Mouse (Mus musculus): ENCODE data around the gene Slc7a10.
"Not testable (repeated sequence)": the region's sequence is repeated elsewhere in the genome, so short reads cannot be mapped to it uniquely, and the experiment has no call there.

Slc7a10 gene

DNA sequence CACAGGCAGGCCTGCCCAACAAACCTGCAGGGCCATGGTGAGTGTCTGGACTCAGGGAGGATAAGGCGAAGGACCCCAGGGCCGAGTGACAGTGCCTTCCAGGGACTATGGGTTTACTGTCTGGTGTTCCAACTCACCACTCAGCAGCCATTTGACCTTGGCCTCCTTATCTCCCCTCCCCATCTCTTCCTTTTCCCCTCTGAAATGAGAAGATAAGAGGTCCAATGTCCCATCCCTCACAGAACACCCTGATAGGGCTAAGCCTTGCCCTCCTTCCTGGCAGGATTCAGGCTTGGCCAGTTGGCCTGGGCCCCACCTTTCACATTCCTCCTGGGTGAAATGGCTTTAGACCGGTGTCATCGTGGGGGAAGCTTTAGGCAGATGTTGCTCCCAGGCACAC, 10.7 kb upstream of the Slc7a10 start:
- ATAC-seq (ENCODE audit: low TSS enrichment): no peak

DNA sequence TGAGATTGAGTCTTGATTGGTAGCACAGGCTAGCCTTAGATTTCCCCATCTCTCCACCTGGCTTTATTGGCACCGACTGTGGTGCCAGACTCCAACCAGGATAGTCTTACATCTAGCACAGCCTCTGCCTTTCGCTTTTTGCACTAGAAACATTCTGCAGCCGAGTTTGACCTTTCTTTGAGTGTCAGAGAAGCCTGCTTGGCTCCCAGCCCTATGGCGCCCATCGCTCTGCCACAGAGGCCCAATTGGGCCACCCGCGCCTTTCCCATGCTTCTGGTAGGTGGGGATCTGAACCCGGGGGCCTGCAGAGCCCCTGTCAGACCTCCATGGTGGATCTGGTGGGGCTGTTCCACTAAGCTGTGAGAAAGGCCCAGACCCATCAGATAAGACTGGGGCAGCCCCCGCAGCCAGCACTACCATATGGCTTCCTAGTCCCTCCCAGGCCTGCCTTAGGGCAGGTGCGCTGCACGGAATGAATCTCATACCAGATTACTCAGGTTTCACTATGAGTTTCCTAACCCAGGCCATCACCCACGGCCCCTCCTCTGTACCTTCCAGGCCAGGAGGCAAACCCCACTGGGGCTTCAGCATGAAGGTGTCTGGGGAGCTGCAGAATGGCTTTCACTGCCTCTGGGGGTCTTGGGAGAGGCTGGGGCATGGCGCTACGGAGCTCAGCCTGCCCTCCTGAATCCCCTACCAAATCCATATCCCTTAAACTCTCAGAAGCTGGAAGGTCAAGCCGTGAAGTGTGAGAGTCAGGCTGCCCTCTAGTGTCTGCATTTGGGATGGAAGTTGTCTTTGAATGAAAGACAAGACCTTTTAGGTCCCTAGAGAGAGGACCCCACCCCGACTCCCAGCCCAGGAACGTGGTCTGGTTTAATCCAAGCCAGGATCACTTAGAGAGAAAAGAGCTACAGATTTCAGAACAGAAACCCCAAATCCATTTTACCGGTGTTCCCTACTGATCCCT, 9.5 kb upstream of the Slc7a10 start:
- no peak for ATAC-seq (ENCODE audit: low TSS enrichment)

DNA sequence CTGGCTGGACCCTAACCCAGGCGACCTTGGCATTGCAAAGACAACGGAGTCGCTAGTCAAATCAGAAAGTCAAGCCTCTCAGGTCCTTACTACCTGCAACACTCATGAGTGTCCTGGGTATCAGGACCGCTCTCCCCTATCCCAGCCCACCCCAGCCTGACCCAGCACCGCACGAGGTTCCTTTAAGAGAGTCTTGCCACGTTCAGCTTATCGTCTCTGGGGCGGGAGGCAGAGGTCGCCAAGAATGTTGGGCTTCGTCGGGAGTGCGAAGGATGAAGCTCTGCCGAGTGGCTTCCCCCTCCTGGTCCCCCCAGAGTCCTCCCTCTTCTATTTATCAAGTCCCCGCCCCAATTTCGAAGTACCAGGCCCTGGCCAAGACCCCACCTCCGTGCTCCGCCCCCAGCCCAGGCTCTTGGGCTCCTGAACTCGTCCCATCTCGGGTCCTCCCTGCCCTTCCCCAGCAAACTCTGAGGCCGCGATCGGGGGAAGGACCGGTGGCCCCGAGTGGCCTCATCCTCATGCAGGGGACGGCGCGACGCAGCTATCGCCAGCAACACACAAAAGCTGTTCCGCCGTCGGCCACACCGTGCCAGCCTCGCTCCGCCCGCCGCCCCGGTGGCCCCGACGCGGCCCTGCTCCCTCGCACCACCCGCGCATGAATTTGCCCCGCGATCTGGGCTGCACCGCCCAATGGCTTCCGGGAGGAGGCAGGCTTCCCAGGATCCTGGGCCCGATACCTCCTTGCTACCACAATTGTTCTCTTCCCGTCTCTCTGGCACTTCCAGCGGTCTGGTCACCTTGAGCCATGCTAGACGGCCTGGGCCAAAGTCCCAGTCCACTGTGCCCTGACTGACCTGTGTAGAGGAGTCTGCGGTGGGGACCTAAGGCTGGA, 1.1 kb upstream of the Slc7a10 start:
- peak; percentile 67 for ATAC-seq (ENCODE audit: low TSS enrichment)

- no peak for ATAC-seq (ENCODE audit: low TSS enrichment)
Measured at GRCm38 (mm10) chr7:35189699-35190098, 3.5 kb downstream of the Slc7a10 start.

DNA sequence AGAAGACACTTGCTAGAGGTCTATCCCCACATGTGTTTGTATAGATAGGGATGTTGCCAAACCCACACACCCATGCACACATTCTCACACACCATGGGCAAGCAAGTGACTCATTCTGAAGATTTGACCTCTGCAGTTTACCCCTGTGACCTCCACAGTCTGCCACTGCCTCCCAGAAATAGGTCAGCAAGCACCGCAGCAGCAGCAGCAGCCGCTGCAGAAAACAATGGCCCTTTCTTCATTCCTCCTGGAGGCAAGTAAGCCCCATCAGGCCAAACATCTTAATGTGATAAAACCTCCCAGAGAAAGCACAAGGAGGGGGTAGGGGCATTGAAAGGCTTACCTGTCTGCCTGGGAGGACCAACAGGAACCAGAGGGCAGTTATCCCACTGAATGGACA, 5.1 kb downstream of the Slc7a10 start:
- no peak for ATAC-seq (ENCODE audit: low TSS enrichment)

GRCm38 (mm10) chr7:35197022-35197421, 10.8 kb downstream of the Slc7a10 start:
- ATAC-seq (ENCODE audit: low TSS enrichment): no peak

DNA sequence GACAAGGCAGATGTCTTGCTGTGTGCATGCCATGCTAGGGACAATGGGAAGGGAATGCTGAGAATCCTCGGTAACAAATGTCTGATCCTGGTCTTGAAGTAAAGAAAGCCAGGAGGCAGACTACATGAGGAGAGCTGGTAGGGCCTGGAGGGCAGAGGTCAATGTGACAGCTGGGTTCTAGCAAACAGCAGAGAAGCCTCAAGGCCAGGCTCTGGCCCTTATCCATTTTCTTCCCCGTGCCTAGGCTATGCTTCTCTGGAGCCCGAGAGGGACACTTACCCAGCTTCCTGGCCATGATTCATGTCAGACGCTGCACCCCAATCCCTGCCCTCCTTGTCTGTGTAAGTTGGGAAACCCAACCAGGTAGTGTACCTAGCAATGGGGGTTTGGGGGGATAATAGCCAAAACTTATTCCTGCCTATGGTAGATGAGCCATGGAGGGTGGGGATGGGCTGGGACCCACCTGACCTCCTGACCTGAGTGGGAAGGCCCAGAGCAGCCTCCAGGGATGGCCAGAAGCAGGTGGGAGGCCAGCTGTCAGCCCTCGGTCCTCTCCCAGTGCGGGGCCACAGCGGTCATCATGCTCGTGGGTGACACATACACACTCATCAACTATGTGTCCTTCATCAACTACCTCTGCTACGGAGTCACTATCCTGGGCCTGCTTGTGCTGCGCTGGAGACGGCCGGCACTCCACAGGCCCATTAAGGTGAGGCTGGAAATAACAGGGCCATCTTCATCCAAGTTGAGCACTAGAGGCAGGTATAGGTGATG, 13.0 kb downstream of the Slc7a10 start:
- no peak for ATAC-seq (ENCODE audit: low TSS enrichment)

GRCm38 (mm10) chr7:35199755-35200154, 13.6 kb downstream of the Slc7a10 start:
- no peak for ATAC-seq (ENCODE audit: low TSS enrichment)

DNA sequence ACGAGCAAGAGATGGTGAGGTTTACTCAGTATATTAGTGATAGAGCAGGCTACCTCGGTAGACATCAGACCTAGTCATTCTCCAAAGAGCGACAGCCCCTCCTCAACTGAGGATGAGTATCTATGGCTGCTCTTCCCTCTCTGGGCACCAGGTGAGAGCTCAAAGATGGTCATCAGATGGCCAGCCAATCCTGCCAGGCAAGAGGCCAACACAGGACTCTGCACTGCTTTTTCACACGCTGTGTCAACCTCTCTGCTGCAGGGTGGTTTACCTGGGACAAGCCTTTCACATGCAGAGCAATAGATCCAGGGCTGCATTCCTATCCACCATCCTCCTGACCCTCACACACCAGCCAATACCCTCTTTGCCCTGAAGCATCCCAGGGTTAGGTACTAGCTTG, 25.6 kb downstream of the Slc7a10 start:
- no peak for ATAC-seq (ENCODE audit: low TSS enrichment)

DNA sequence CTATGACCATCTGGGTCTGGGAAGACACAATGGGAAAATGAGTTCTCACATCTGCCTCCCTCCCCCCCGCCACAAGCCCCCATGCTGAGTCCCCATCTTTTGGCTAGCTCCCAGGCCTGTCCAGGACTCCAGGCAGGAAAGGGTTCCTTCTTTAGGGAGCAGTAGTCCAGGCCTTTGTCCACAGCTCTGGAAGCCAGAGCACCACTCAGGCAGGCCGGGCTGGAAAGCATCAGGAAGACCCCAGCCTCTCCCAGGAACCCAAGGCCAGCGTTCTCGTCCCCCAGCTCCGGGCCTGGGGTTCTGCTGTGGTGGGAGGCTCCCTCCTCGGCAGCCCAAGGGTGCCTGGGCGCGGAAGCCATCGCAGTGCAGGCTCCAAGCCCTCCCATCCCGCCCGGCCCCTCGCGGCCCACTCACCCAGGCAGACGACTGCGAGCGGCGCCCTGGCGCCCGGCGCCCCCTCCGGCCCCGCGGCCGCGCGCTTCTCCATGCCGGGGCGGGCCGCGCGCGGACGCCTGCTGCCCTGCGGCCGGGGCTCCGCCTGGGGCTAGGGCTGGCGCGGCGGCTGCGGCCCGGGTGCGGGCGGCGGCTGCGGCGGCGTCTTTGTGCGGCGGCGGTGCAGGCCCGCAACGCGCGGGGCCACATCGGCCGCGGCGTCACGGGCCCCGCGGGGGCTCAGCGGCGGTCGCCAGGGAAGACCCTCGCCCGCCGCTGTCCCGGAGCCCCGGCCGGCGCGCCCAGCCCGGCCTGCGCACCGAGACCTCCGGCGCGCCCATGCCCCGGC, 28.4 kb downstream of the Slc7a10 start:
- ATAC-seq (ENCODE audit: low TSS enrichment): peak; percentile 35

GRCm38 (mm10) chr7:35215225-35215624, 29.0 kb downstream of the Slc7a10 start, which contains the start of gene Lrp3:
Lrp3 (minus strand) TSS chr7:35215498.
- ATAC-seq (ENCODE audit: low TSS enrichment): peak; percentile 87

- no peak for ATAC-seq (ENCODE audit: low TSS enrichment)
Measured at GRCm38 (mm10) chr7:35215731-35216130, 29.5 kb downstream of the Slc7a10 start.

DNA sequence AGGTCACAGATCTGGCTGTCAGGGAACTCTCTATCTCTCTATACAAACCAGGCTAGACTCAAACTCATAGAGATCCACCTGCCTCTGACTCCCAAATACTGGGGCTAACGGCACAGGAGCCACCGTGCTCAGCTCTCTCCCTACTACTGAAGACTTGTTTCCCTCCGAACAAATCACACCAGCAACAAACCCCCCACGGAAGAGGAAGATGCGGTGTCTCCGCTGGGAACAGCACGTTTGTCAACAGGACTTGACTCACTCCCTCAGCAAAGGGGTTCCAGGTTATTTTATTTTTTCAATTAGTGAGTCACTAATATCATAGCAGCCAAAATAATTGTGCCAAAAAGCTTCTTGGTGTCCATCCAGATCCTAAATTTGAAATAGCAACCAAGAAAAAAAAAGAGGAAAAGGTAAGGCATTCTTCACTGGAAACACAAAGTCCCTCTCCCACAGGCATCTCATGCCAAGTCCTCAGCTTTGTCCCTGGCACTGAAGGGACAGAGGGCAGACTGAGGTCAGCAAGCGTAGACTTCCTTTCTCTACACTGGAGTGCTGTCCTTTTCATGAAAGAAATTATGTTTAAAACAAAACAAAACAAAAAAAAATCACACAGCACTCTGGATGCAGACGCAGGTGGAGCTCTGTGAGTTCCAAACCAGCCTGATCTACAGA, 34.6 kb downstream of the Slc7a10 start:
- no peak for ATAC-seq (ENCODE audit: low TSS enrichment)

DNA sequence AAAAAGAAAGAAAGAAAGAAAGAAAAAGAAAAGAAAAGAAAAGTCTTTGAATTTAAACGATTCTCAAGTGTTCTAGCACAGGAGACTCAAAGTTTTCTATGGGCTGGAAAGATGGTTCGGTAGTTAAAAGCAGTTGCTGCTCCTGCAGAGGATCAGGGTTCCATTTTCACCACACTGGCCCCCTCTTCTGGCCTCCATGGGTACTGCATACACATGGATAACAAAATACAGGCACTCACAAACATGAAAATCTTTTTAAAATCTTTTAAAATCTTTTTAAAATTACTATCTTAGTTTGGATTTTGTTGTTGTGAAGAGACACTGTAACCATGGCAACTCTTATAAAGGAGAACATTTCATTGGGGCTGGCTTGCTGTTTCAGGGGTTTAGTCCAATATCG, 44.1 kb downstream of the Slc7a10 start:
- ATAC-seq (ENCODE audit: low TSS enrichment): no peak

GRCm38 (mm10) chr7:35232796-35233455, 46.7 kb downstream of the Slc7a10 start:
- ATAC-seq (ENCODE audit: low TSS enrichment): no peak

DNA sequence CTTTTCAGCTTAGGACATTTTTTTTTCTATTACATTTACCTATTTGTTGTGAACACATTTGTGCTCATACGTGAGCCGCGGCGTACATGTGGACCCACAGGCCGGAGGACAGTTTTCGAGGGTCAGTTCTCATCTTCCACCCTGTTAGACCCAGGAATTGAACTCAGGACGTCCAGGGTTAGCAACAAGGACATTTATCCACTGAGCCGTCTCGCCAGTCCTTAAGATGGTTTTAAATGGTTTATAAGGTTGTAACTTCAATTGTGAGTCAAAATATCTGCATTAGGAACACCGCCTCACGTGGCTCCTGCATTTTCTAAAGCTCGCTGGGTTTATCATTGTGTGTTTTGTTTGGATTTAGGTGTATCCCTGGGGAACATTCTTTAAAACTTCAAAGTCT, 47.7 kb downstream of the Slc7a10 start:
- no peak for ATAC-seq (ENCODE audit: low TSS enrichment)

DNA sequence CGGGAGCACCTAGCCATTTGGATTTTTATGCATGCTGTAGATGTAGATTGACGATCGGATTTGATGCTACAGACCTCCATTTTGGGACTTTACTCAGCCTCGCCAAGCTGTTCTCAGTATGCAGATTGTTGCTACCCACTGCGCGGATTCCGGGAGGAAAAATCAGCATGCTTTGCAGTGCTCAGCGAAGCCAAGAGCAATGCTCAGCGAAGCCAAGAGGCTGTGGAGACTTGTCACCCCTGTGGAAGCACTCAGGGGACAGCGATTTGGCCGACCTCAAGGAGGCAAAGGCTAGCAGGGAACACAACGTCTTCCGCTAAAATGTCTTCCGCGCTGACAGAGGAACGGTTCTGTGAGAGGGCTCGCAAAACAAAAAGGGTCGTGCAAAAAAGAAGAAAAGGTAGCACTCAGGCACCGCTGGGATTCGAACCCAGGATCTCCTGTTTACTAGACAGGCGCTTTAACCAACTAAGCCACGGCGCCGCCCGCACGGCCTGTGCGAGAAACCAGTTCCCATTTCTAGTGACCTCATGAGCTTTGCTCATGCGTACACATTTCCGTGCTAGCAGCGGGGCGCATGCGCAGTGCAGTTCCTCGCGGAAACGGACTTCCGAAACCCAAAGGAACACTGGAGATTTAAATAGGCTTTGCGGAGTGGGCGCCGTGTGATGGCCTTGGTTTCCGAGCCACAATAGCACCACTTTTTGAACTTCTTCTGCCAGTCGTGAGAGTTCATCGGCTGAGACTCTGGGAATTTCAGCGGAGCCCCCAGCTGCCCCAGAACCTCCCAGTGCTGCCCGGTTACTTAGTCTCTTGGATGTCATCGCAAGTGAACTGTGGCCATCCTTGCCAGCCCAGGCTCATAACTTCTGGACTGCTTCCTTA, 48.4 kb downstream of the Slc7a10 start:
- peak; percentile 87 for ATAC-seq (ENCODE audit: low TSS enrichment)

DNA sequence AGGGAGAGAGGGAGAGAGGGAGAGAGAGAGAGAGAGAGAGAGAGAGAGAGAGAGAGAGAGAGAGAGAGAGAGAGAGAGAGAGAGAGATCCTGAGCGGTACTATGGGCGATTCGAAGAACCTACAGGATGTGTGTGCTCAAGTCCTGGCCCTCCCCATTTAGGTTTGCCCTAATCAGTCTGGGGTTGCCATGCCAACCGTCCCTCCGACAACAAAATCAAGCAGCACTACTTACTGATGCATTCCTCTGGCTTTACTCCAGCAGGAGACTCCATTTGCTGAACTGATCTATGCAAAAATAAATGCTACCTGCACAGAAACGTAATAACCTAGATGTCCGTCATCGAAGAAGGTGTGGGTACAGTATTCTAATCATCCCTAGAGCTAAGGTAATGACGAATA, 49.1 kb downstream of the Slc7a10 start:
- peak; percentile 48; the same call in 1 of the 2 replicates for ATAC-seq (ENCODE audit: low TSS enrichment)

- not testable (repeated sequence) for ATAC-seq (ENCODE audit: low TSS enrichment)
Measured at GRCm38 (mm10) chr7:35237935-35238334, 51.8 kb downstream of the Slc7a10 start.
